Mouse (Mus musculus): ENCODE results near the gene Scamp5. TPM values are rescaled to one million over a fixed set of nuclear protein-coding genes. Genes with fewer than 3 reads are reported as not detected.

Scamp5 gene
- polyA plus RNA-seq, 1 experiment from 2014 or later = 17.7 TPM

- WGBS = 44% methylated on average over 6 of the region's 6 CpGs
- H3K36me3 ChIP-seq (ENCODE audit: insufficient read depth, low read length) = no peaks in the 10 kb centered on the region
Observed at GRCm38 (mm10) chr9:57424066-57424465, 43.8 kb downstream of the Scamp5 start.

DNA sequence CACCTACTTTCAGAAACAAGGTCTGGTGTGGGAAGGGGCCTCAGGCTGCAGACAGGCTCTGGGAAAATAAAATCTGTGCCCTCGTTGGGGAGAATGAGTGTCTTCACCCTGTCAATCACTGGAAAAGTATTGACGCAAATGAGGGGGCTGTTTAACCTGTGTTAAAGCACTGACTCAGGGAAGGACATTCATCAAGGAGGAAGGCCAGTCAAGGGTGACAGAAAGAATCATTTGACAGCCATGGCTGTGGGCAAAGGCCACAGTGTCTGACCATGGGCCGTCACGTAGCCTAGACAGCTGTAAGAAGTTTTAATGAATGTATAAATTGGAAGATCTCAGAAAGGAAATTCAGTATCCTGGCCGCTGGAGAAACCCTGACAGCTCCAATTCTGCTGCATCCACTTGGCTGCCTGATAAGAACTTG, 46.2 kb downstream of the Scamp5 start:
- no peak; the same call in 1 of the 2 replicates for ATAC-seq (ENCODE audit: low FRiP score, low TSS enrichment)

More at GRCm38 (mm10) chr9:57424066-57424465, 43.8 kb downstream of the Scamp5 start:
- H3K27me3 ChIP-seq (ENCODE audit: insufficient read depth, low read length) = no peaks in the 10 kb centered on the region
- no peaks in the 10 kb centered on the region for H3K9me3 ChIP-seq (ENCODE audit: low read length)
- no peak for ATAC-seq (ENCODE audit: low FRiP score, low TSS enrichment)
- no peak overlapping the region for H3K4me2 ChIP-seq (replicated peaks; ENCODE audit: low read depth, low read length)
- H3K4me1 ChIP-seq (ENCODE audit: insufficient read depth, low read length) = peaks cover 41% of the 10 kb centered on the region
- H3K9ac ChIP-seq (replicated peaks; ENCODE audit: low read length) = no peak overlapping the region
- no peak overlapping the region for H3K4me3 ChIP-seq (ENCODE audit: low read length)
- H3K27ac ChIP-seq (ENCODE audit: low read length) = no peak overlapping the region

DNA sequence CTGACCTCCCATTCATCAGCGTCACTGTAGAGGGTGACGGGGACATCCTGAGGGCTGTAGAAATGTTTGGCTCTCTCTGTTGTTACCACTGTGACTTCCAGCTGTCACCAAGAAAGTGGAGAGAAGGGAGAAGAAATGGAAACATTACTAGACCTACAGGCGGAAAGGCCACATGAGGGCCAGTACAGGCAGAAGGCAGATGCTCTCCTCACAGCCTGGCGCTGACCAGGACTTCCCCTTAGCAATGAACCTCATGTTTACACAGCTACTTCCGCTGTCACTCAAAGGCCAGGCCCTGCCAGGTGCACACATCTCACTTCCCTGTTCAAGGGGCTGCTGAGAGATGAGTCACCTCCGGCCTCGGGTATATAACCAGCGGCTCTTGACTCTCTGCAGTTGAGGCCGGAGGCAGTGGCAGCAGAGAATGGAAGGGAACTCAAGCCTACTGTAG, 46.7 kb downstream of the Scamp5 start:
- 26% methylated on average over 9 of the region's 9 CpGs for WGBS
- ATAC-seq (ENCODE audit: low FRiP score, low TSS enrichment) = peak; percentile 74
- Histone ChIP-seq H3K4me3 (ENCODE audit: low read length) (no peak overlapping the region), H3K9me3 (ENCODE audit: low read length) (no peaks in the 10 kb centered on the region), H3K4me2 (replicated peaks; ENCODE audit: low read depth, low read length) (no peak overlapping the region), H3K4me1 (ENCODE audit: insufficient read depth, low read length) (peaks cover 29% of the 10 kb centered on the region), H3K9ac (replicated peaks; ENCODE audit: low read length) (peak overlapping the region; percentile 47; the same call in 1 of the 2 replicates), H3K27ac (ENCODE audit: low read length) (peak overlapping the region; percentile 96), H3K36me3 (ENCODE audit: insufficient read depth, low read length) (no peaks in the 10 kb centered on the region), H3K27me3 (ENCODE audit: insufficient read depth, low read length) (no peaks in the 10 kb centered on the region)

More for the DNA sequence above, 46.2 kb downstream of the Scamp5 start:
- H3K9ac ChIP-seq (replicated peaks; ENCODE audit: low read length) = no peak overlapping the region
- WGBS = 11% methylated on average over 5 of the region's 5 CpGs
- H3K9me3 ChIP-seq (ENCODE audit: low read length) = no peaks in the 10 kb centered on the region
- no peak overlapping the region for H3K4me3 ChIP-seq (ENCODE audit: low read length)
- H3K27ac ChIP-seq (ENCODE audit: low read length) = peak overlapping the region; percentile 96
- peaks cover 29% of the 10 kb centered on the region for H3K4me1 ChIP-seq (ENCODE audit: insufficient read depth, low read length)
- no peak overlapping the region for H3K4me2 ChIP-seq (replicated peaks; ENCODE audit: low read depth, low read length)
- H3K27me3 ChIP-seq (ENCODE audit: insufficient read depth, low read length) = no peaks in the 10 kb centered on the region
- no peaks in the 10 kb centered on the region for H3K36me3 ChIP-seq (ENCODE audit: insufficient read depth, low read length)

GRCm38 (mm10) chr9:57420321-57421120, 47.3 kb downstream of the Scamp5 start:
- no peaks in the 10 kb centered on the region for H3K27me3 ChIP-seq (ENCODE audit: insufficient read depth, low read length)
- peak overlapping the region; percentile 31 for H3K4me2 ChIP-seq (replicated peaks; ENCODE audit: low read depth, low read length)
- ATAC-seq (ENCODE audit: low FRiP score, low TSS enrichment) = peak; percentile 90
- H3K9ac ChIP-seq (replicated peaks; ENCODE audit: low read length) = peak overlapping the region; percentile 47; the same call in 1 of the 2 replicates
- no peaks in the 10 kb centered on the region for H3K36me3 ChIP-seq (ENCODE audit: insufficient read depth, low read length)
- peak overlapping the region; percentile 96 for H3K27ac ChIP-seq (ENCODE audit: low read length)
- no peaks in the 10 kb centered on the region for H3K9me3 ChIP-seq (ENCODE audit: low read length)
- 41% methylated on average over 20 of the region's 20 CpGs for WGBS
- peaks cover 29% of the 10 kb centered on the region for H3K4me1 ChIP-seq (ENCODE audit: insufficient read depth, low read length)
- H3K4me3 ChIP-seq (ENCODE audit: low read length) = no peak overlapping the region

GRCm38 (mm10) chr9:57419521-57420267, 48.2 kb downstream of the Scamp5 start:
- 84% methylated on average over 16 of the region's 16 CpGs for WGBS
- Histone ChIP-seq H3K4me2 (replicated peaks; ENCODE audit: low read depth, low read length) (no peak overlapping the region), H3K4me1 (ENCODE audit: insufficient read depth, low read length) (peaks cover 29% of the 10 kb centered on the region), H3K27me3 (ENCODE audit: insufficient read depth, low read length) (no peaks in the 10 kb centered on the region), H3K9ac (replicated peaks; ENCODE audit: low read length) (no peak overlapping the region), H3K27ac (ENCODE audit: low read length) (peak overlapping the region; percentile 96), H3K9me3 (ENCODE audit: low read length) (no peaks in the 10 kb centered on the region), H3K4me3 (ENCODE audit: low read length) (no peak overlapping the region), H3K36me3 (ENCODE audit: insufficient read depth, low read length) (0 out of 2 replicates have a peak, but pooled peaks cover under 1% of the 10 kb centered on the region)
- ATAC-seq (ENCODE audit: low FRiP score, low TSS enrichment) = no peak

DNA sequence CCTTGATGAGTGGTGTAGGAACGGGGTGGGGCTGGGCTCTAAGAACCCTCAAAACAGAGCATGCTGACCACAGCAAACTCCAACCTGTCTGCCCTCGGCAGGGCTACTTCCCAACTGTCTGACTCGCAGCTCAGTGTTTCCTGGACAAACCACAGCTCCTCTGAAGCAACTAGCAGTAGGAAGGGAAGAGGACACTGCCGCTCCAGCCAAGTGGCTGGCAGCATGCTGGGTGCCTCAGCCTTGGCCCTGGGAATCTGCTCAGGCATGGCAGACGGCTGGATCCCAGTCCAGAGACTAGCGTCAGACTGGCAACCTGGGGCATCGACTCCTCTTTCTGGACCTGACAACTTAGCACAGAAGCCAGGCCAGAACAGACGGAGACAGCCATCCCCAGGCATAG, 50.5 kb downstream of the Scamp5 start:
- H3K36me3 ChIP-seq (ENCODE audit: insufficient read depth, low read length) = peaks cover 9% of the 10 kb centered on the region; the same call in 1 of the 2 replicates
- ATAC-seq (ENCODE audit: low FRiP score, low TSS enrichment) = no peak
- no peak overlapping the region for H3K9ac ChIP-seq (replicated peaks; ENCODE audit: low read length)

GRCm38 (mm10) chr9:57407120-57407905, 60.5 kb downstream of the Scamp5 start:
- Histone ChIP-seq H3K4me2 (replicated peaks; ENCODE audit: low read depth, low read length) (no peak overlapping the region), H3K36me3 (ENCODE audit: insufficient read depth, low read length) (no peaks in the 10 kb centered on the region), H3K27ac (ENCODE audit: low read length) (no peak overlapping the region), H3K4me1 (ENCODE audit: insufficient read depth, low read length) (no peaks in the 10 kb centered on the region), H3K9ac (replicated peaks; ENCODE audit: low read length) (no peak overlapping the region), H3K27me3 (ENCODE audit: insufficient read depth, low read length) (no peaks in the 10 kb centered on the region), H3K4me3 (ENCODE audit: low read length) (no peak overlapping the region), H3K9me3 (ENCODE audit: low read length) (no peaks in the 10 kb centered on the region)
- ATAC-seq (ENCODE audit: low FRiP score, low TSS enrichment) = no peak
- 80% methylated on average over 9 of the region's 9 CpGs for WGBS

More for the DNA sequence above, 50.5 kb downstream of the Scamp5 start:
- H3K4me1 ChIP-seq (ENCODE audit: insufficient read depth, low read length) = peaks cover 29% of the 10 kb centered on the region
- no peak overlapping the region for H3K4me2 ChIP-seq (replicated peaks; ENCODE audit: low read depth, low read length)
- no peak overlapping the region for H3K4me3 ChIP-seq (ENCODE audit: low read length)
- H3K27ac ChIP-seq (ENCODE audit: low read length) = no peak overlapping the region
- H3K27me3 ChIP-seq (ENCODE audit: insufficient read depth, low read length) = no peaks in the 10 kb centered on the region
- 82% methylated on average over 8 of the region's 8 CpGs for WGBS
- H3K9me3 ChIP-seq (ENCODE audit: low read length) = no peaks in the 10 kb centered on the region

- Histone ChIP-seq H3K4me1 (ENCODE audit: insufficient read depth, low read length) (no peaks in the 10 kb centered on the region), H3K9ac (replicated peaks; ENCODE audit: low read length) (no peak overlapping the region), H3K36me3 (ENCODE audit: insufficient read depth, low read length) (no peaks in the 10 kb centered on the region), H3K4me3 (ENCODE audit: low read length) (no peak overlapping the region), H3K9me3 (ENCODE audit: low read length) (no peaks in the 10 kb centered on the region), H3K4me2 (replicated peaks; ENCODE audit: low read depth, low read length) (no peak overlapping the region), H3K27me3 (ENCODE audit: insufficient read depth, low read length) (no peaks in the 10 kb centered on the region), H3K27ac (ENCODE audit: low read length) (no peak overlapping the region)
- WGBS = 83% methylated on average over 5 of the region's 5 CpGs
- no peak for ATAC-seq (ENCODE audit: low FRiP score, low TSS enrichment)
Observed at GRCm38 (mm10) chr9:57406395-57406794, 61.5 kb downstream of the Scamp5 start.

GRCm38 (mm10) chr9:57404036-57404435, 63.8 kb downstream of the Scamp5 start:
- no peak for ATAC-seq (ENCODE audit: low FRiP score, low TSS enrichment)
- Histone ChIP-seq H3K27ac (ENCODE audit: low read length) (no peak overlapping the region), H3K9me3 (ENCODE audit: low read length) (peaks cover 11% of the 10 kb centered on the region), H3K4me2 (replicated peaks; ENCODE audit: low read depth, low read length) (no peak overlapping the region), H3K36me3 (ENCODE audit: insufficient read depth, low read length) (no peaks in the 10 kb centered on the region), H3K4me3 (ENCODE audit: low read length) (no peak overlapping the region), H3K9ac (replicated peaks; ENCODE audit: low read length) (no peak overlapping the region), H3K4me1 (ENCODE audit: insufficient read depth, low read length) (no peaks in the 10 kb centered on the region), H3K27me3 (ENCODE audit: insufficient read depth, low read length) (no peaks in the 10 kb centered on the region)
- WGBS = 94% methylated on average over 5 of the region's 5 CpGs
